Mouse (Mus musculus) kidney, adult 2 months (tissue): ENCODE measurements around the gene Wdr81.

Source experiments
- CTCF ChIP-seq: fragments of 200-500 bp; conservative IDR thresholded peaks from 2 replicates; pipeline ENCODE4 v1.5.1; 2011; ENCODE audit warnings: low read depth, mild to moderate bottlenecking, control low read depth, low read length, moderate library complexity, mixed read lengths; ENCODE audit not compliant: insufficient read depth, insufficient read length
- POLR2A ChIP-seq: fragments of 200-500 bp; IDR thresholded peaks from one replicate; pipeline ENCODE4 v1.6.1; 2011; ENCODE audit warnings: low read depth, low read length, control low read depth

DNA sequence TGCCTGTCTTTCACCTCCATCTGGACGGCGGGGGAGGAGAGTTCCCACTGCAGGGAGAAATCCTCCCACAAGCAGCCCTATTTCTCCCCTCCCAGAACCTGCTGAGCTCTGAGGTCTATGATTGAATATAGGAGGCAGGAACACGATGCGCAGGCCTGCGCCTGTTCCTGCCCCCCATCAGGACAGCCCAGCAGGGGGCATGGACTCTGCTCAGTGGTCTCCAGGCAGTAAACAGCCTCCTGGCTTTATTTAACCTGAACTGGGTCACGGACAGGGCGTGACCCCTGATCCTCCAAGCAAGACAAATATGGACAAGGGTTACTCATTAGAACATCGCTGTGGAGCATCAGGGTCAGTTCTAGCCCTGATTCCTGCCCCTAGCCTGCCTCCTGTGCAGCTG, 10.8 kb downstream of the Wdr81 start:
- 0 out of 2 replicates have a peak, but pooled peaks have one; percentile 14 for TF ChIP-seq CTCF
- no peak for TF ChIP-seq POLR2A
